Mouse (Mus musculus) limb, embryonic 14.5 days (tissue): ENCODE results near the gene Prl2c5. TPM values are rescaled to one million over a fixed set of nuclear protein-coding genes. Genes with fewer than 3 reads are reported as not detected.
"Not testable (repeated sequence)": the region's sequence is repeated elsewhere in the genome, so short reads cannot be mapped to it uniquely, and the experiment has no call there.

Source experiments
- ATAC-seq: fragments of 200-750 bp; cut with Nextera tagmentation; 2 replicates; pipeline ENCODE4 v1.8.0; 2017; ENCODE audit warnings: low read depth, moderate number of reproducible peaks, moderate TSS enrichment; ENCODE audit not compliant: low FRiP score
- DNase-seq: peaks from one replicate; pipeline ENCODE4 v3.0.0-alpha.2; 2015; ENCODE audit warnings: low spot score
- H3K27ac ChIP-seq: fragments of 300-500 bp; sonication (generic); replicated peaks from 2 replicates; pipeline ENCODE4 v1.5.1; 2014; ENCODE audit warnings: low read depth, mild to moderate bottlenecking, low read length, moderate library complexity, mixed read lengths
- H3K27me3 ChIP-seq: fragments of 300-500 bp; sonication (generic); 2 replicates; pipeline ENCODE4 v1.6.1; 2014; ENCODE audit warnings: low read length, mixed read lengths; ENCODE audit not compliant: control insufficient read depth, insufficient read depth
- H3K36me3 ChIP-seq: fragments of 300-500 bp; sonication (generic); 2 replicates; pipeline ENCODE4 v1.6.1; 2014; ENCODE audit warnings: mild to moderate bottlenecking, low read length, moderate library complexity, mixed read lengths; ENCODE audit not compliant: control insufficient read depth, insufficient read depth
- H3K4me1 ChIP-seq: fragments of 300-500 bp; sonication (generic); 2 replicates; pipeline ENCODE4 v1.6.1; 2014; ENCODE audit warnings: antibody characterized with exemption, low read length, mixed read lengths; ENCODE audit not compliant: control insufficient read depth, insufficient read depth
- H3K4me2 ChIP-seq: fragments of 300-500 bp; sonication (generic); replicated peaks from 2 replicates; pipeline ENCODE4 v1.6.1; 2014; ENCODE audit warnings: low read depth, mild to moderate bottlenecking, low read length, moderate library complexity; ENCODE audit not compliant: severe bottlenecking
- H3K4me3 ChIP-seq: fragments of 300-500 bp; sonication (generic); replicated peaks from 2 replicates; pipeline ENCODE4 v1.5.1; 2014; ENCODE audit warnings: low read length
- H3K9ac ChIP-seq: fragments of 300-500 bp; sonication (generic); 2 replicates; pipeline ENCODE4 v1.6.1; 2014; ENCODE audit warnings: mild to moderate bottlenecking, low read depth, low read length, moderate library complexity; ENCODE audit not compliant: severe bottlenecking
- H3K9me3 ChIP-seq: fragments of 300-500 bp; sonication (generic); 2 replicates; pipeline ENCODE4 v1.6.1; 2016; ENCODE audit warnings: low read length; ENCODE audit not compliant: control insufficient read depth
- WGBS: fragments of 180-500 bp; shearing (Covaris S2); extraction: QIAGEN DNeasy Blood & Tissue Kit; methylation state at CpG from one replicate; pipeline ENCODE4 v1.1.7; 2014; 5-methylcytosine and 5-hydroxymethylcytosine counted together
- polyA plus RNA-seq, 2 experiments: library from polyadenylated mRNA; depleted of rRNA in 1 of 2; stranded (reverse) in 1 of 2; unstranded in 1 of 2; fragments of >200 nt; fragmentation: Nextera tagmentation in 1 of 2; extraction: Ambion mirVana in 1 of 2; gene quantifications; 2 replicates each; pipeline versions ENCODE4 v1.2.1 to v1.2.3; 2012 to 2014

Prl2c5 gene
- polyA plus RNA-seq (2012; rRNA removed) (0.31 and 1.3 TPM in 2 replicates), polyA plus RNA-seq (2014; fragmentation: Nextera tagmentation; extraction: Ambion mirVana) (not detected in 2 replicates)

DNA sequence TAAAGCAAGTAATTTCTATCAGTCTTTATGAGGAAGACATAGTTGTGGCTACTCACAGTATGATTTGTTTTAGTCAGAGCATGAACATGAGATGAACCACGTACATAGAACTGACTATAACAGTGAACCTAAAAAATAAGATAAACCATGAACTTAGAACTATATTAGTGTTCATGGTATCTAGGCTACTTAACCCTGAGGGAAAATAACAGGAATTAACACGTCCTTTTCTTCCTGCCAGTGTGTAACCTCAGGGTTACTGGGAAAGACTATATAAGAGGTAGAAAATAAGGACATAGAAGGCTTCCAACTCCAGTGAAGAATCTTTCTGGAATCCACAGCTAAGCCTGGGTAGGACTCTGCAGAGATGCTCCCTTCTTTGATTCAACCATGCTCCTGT lies at the start of gene Prl2c5:
TSS of gene Prl2c5 (plus strand) at position 301 of the 400 bp plus-strand sequence.
- H3K4me2 ChIP-seq, H3K36me3 ChIP-seq, H3K27me3 ChIP-seq, H3K4me1 ChIP-seq, H3K9ac ChIP-seq, H3K27ac ChIP-seq, H3K9me3 ChIP-seq, H3K4me3 ChIP-seq, ATAC-seq, DNase-seq: not testable (repeated sequence)
- 69% methylated on average over 2 of the region's 2 CpGs for WGBS

DNA sequence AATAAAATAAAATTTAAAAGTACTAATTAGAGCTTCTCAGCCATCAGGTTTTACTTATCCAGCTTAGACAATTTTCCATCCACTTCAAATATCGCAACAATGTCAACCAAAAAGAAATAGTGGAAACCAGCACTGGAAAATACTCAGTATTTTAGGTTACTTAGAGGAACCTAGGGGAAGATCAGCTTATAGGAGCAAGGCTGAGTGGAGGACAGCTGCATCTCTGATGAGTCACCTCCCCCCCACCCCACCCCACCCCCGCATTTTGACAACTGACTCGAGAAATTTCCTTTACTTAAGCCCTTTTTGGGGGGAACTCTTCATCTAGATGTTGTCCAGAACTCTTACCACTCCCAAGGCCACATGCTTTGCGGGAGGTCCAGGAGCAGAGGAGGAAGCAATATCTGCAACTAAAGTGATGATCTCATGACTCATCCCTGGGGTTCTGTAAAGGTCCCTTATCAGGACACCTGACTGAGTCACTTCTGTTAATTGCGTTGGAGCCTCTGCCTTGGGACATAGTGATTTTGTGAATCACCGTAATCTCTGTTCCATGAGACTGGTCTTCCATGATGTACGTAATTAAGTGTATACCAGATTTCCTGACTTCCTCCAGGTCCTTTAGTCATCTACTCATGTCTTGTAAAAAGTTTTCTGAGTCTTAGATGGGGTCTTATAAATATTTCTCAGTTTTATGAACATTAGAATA lies 19.6 kb upstream of the Prl2c5 start:
- H3K36me3 ChIP-seq, DNase-seq, H3K9ac ChIP-seq, H3K4me3 ChIP-seq, H3K27ac ChIP-seq, ATAC-seq, H3K9me3 ChIP-seq, H3K27me3 ChIP-seq, H3K4me1 ChIP-seq, H3K4me2 ChIP-seq: not testable (repeated sequence)
- 68% methylated on average over 4 of the region's 7 CpGs for WGBS

DNA sequence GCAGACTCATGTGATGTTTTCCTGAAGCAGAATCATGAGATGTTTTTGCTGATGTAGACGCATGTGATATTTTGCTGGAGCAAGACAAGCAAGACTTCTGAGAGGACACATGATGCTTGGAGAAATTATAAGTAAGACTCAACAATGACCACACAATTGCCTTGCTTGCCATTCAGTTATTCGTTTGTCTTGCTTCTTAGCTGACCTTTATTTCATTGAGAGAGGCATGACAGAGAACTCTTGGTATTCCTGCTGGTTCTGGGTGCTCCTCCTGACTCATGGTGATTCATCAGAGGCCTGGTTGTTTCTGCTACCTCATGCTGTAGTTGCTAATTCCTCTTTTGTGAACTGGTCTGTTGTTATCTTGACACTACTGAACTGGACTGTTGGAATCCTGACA lies 13.9 kb upstream of the Prl2c5 start:
- not testable (repeated sequence) for DNase-seq, H3K4me1 ChIP-seq, H3K4me2 ChIP-seq, H3K27ac ChIP-seq, H3K27me3 ChIP-seq, H3K9ac ChIP-seq, H3K9me3 ChIP-seq, H3K4me3 ChIP-seq, ATAC-seq, H3K36me3 ChIP-seq
- WGBS, result 80% methylated on average over 2 of the region's 2 CpGs

DNA sequence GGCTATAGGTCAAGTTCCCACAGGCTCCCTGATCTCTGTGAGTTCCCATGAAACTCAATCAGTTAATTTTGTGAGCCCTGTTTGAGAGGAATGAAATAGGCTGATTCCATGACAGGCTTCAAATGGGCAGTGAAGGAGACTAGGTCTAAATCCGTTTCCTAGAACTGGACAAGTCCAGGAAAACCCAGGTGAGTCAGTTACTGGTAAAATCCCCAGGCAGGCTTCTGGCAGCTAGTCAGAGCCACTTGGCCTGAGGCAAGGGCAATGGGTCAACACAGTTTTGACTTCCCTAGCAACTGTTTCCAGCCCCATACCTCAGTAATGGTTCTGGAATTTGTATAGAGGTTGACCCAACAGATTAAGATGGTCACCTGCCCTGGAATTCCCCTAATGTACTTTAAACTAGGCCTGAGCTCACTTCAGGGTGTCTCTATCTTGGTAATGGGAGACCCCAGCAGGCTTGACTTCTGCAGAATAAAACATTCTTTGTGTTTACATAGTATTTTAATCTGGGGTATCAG lies 8.8 kb upstream of the Prl2c5 start:
- not testable (repeated sequence) for H3K27ac ChIP-seq, H3K27me3 ChIP-seq, H3K9me3 ChIP-seq, DNase-seq, H3K4me1 ChIP-seq, H3K36me3 ChIP-seq, H3K4me2 ChIP-seq, H3K9ac ChIP-seq, ATAC-seq, H3K4me3 ChIP-seq
- 76% methylated on average over 1 of the region's 1 CpGs for WGBS

DNA sequence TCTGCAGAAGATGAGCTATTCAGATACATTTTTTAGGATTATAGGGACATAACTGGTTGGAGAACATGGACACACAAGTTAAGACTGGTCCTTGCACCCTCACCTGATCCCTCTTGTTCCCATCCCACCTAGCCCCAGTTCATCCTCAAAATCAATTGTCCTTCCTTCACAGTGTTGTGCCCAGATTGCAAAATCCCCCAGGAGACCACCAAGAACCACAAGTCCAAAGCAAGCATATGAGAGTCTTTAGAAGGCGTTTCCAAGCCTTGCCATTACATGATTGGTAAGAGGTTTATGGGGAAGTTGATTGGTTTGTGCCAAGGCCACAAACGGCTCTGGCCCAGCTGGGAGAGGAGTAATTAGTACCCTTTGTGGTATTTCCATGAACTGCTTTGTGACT lies 6.8 kb upstream of the Prl2c5 start:
- DNase-seq, H3K4me2 ChIP-seq, H3K27me3 ChIP-seq, H3K27ac ChIP-seq, H3K4me1 ChIP-seq, ATAC-seq, H3K9ac ChIP-seq, H3K9me3 ChIP-seq, H3K4me3 ChIP-seq, H3K36me3 ChIP-seq: not testable (repeated sequence)
- 47% methylated on average over 2 of the region's 2 CpGs for WGBS

DNA sequence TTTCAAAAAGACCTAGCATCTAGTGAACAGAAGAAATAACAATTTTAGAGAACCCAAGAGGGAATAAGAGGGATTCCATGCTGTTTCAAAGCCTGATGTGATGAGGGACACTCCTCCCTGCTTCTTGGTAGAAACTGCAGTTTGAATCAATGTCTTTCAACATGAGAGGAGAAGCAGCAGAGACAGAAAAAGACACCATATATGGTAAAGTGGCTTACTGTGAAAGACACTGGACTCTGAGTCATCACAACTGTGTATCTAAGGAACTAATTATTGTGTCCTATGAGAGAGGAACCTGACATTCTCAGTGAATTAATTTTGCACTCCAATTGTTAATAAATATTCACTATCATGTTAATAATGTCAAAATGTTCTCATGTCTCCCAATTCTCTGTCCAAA lies 28.7 kb downstream of the Prl2c5 start:
- not testable (repeated sequence) for H3K4me2 ChIP-seq, H3K27ac ChIP-seq, ATAC-seq, H3K4me1 ChIP-seq, H3K9me3 ChIP-seq, H3K4me3 ChIP-seq, DNase-seq, H3K27me3 ChIP-seq, H3K36me3 ChIP-seq, H3K9ac ChIP-seq

DNA sequence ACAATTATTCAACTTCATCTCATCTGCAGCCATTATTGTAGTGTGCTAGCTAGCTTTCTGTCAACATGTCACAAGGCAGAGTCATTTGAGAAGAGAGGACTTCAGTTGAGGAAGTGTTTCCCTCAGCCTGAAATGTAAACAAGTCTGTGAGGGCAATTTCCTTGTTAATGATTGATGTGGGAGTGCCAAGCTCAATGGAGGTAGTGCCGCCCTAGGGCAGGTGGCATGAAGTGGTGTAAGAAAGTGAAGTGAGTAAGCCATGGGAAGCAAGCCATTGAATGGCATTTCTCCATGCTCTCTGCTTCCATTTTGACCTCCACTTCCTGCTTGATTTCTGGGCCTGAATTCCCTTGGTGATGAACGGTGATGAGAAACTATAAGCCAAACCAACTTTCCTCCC lies 33.8 kb downstream of the Prl2c5 start:
- not testable (repeated sequence) for H3K27ac ChIP-seq, DNase-seq, H3K27me3 ChIP-seq, H3K4me2 ChIP-seq, H3K9ac ChIP-seq, ATAC-seq, H3K36me3 ChIP-seq, H3K9me3 ChIP-seq, H3K4me1 ChIP-seq, H3K4me3 ChIP-seq
- 90% methylated on average over 2 of the region's 2 CpGs for WGBS

DNA sequence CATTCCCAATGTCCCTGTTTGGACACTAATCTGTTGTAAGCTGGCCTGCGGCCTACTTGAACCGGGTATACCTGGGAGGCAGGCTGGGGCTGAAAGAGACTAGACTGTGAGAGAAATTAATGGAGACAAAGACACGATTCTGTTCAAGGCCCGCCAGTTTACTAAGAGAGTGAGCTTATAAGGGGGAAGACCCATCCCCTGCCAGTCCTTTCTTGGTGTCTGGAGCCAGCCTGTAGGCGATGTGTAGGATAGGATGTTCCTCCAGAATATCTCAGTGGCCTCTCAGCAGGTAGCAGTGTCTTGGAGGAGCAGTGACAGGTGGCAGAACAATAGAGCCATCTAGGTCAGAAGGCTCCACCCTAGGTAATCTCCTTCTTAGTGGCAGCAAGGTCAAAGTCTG lies 37.7 kb downstream of the Prl2c5 start:
- not testable (repeated sequence) for H3K9me3 ChIP-seq, H3K36me3 ChIP-seq, DNase-seq, H3K4me3 ChIP-seq, H3K9ac ChIP-seq, H3K27ac ChIP-seq, H3K4me2 ChIP-seq, H3K27me3 ChIP-seq, H3K4me1 ChIP-seq, ATAC-seq
- WGBS, result 68% methylated on average over 5 of the region's 5 CpGs
